Comparison of ENCODE assay signal across 9 mouse cellular contexts in genomic region chr13:21996840-21997185, GRCm38 (mm10). TPM values are rescaled to one million over a fixed set of nuclear protein-coding genes. Genes with fewer than 3 reads are reported as not detected.
A peak's percentile ranks its signal among the peaks of the same experiment; 100 is the strongest.
DNase-seq lines count a peak whose midpoint lies in the region; ATAC-seq and TF ChIP-seq lines count a peak whose summit lies in the region.
"Had no signal": no experiment of that assay in that cellular context is flagged by ENCODE, and none has a peak within 500 bp of the region (broad histone marks: within the 10 kb centered on the region; RNA-seq: fewer than 3 reads in every experiment).

No protein-coding gene starts in this region.

- H3K27me3 ChIP-seq in heart, embryonic 14.5 days (ENCODE audit: control insufficient read depth, insufficient read depth, low read length), result peaks cover 56% of the 10 kb centered on the region
- peaks cover 59% of the 10 kb centered on the region for H3K27me3 ChIP-seq in G1E (ENCODE audit: insufficient read depth, low read length)
- peaks cover 93% of the 10 kb centered on the region for H3K27me3 ChIP-seq in hindbrain, embryonic 13.5 days
- peaks cover 91% of the 10 kb centered on the region for H3K27me3 ChIP-seq in midbrain, embryonic 13.5 days

- no peak for DNase-seq in heart, postnatal 4 days
- DNase-seq in G1E (ENCODE audit: low spot score), result no peak
- DNase-seq in thymus, postnatal 4 days, result no peak
- DNase-seq in left cerebral cortex, adult 8-10 months (ENCODE audit: low spot score in 2 of 2), result no peak
- DNase-seq in thymus, adult 18-20 months, result no peak
- DNase-seq: thymus, adult 2 months had no signal

- peaks cover 7 to 18% of the 10 kb centered on the region in 2 experiments; a peak in 3 of 4 replicates for H3K4me1 ChIP-seq in heart, embryonic 14.5 days (ENCODE audit: control insufficient read depth in 2 of 2, insufficient read depth in 2 of 2, low read length in 2 of 2)
- peaks cover 37% of the 10 kb centered on the region for H3K4me1 ChIP-seq in G1E (ENCODE audit: insufficient read depth, low read depth, low read length)
- peaks cover 6% of the 10 kb centered on the region; the same call in 1 of the 2 replicates for H3K4me1 ChIP-seq in hindbrain, embryonic 13.5 days (replicated peaks)
- peaks cover 8% of the 10 kb centered on the region; the same call in 1 of the 2 replicates for H3K4me1 ChIP-seq in midbrain, embryonic 13.5 days (replicated peaks)

- no peak overlapping the region for H3K27ac ChIP-seq in heart, embryonic 14.5 days (replicated peaks in 1 of 2; ENCODE audit: control insufficient read depth in 1 of 2, insufficient read depth in 1 of 2, low read depth in 2 of 2, low read length in 2 of 2)
- H3K27ac ChIP-seq in hindbrain, embryonic 13.5 days, result no peak overlapping the region
- H3K27ac ChIP-seq in midbrain, embryonic 13.5 days, result no peak overlapping the region

- H3K4me2 ChIP-seq in heart, embryonic 14.5 days (ENCODE audit: low read length), result peak overlapping the region; percentile 77
- peak overlapping the region; percentile 4; the same call in 1 of the 2 replicates for H3K4me2 ChIP-seq in hindbrain, embryonic 13.5 days
- H3K4me2 ChIP-seq in midbrain, embryonic 13.5 days (replicated peaks), result peak overlapping the region; percentile 38

- no peaks in the 10 kb centered on the region for H3K9me3 ChIP-seq in heart, embryonic 14.5 days (ENCODE audit: control insufficient read depth, low read length)
- no peaks in the 10 kb centered on the region for H3K9me3 ChIP-seq in G1E (replicated peaks)
- no peaks in the 10 kb centered on the region for H3K9me3 ChIP-seq in hindbrain, embryonic 13.5 days
- no peaks in the 10 kb centered on the region for H3K9me3 ChIP-seq in midbrain, embryonic 13.5 days

- TF ChIP-seq CTCF in G1E (IDR thresholded peaks at IDR 0.05; ENCODE audit: low read depth, low read length), result no peak

- no peaks in the 10 kb centered on the region for H3K36me3 ChIP-seq in heart, embryonic 14.5 days (ENCODE audit: control insufficient read depth, insufficient read depth, low read length)
- H3K36me3 ChIP-seq in G1E (replicated peaks), result no peaks in the 10 kb centered on the region
- H3K36me3 ChIP-seq in hindbrain, embryonic 13.5 days, result no peaks in the 10 kb centered on the region
- no peaks in the 10 kb centered on the region for H3K36me3 ChIP-seq in midbrain, embryonic 13.5 days

- H3K4me3 ChIP-seq in heart, embryonic 14.5 days (ENCODE audit: control insufficient read depth in 1 of 2, insufficient read depth in 1 of 2, low read depth in 1 of 2, low read length in 2 of 2), result peak overlapping the region; percentile 44 to 49
- peak overlapping the region; percentile 36; the same call in 1 of the 2 replicates for H3K4me3 ChIP-seq in G1E (ENCODE audit: low read depth, low read length)
- H3K4me3 ChIP-seq in hindbrain, embryonic 13.5 days, result peak overlapping the region; percentile 18
- peak overlapping the region; percentile 17 for H3K4me3 ChIP-seq in midbrain, embryonic 13.5 days (replicated peaks)

- no peak overlapping the region for H3K9ac ChIP-seq in heart, embryonic 14.5 days (ENCODE audit: low read length)
- no peak overlapping the region for H3K9ac ChIP-seq in hindbrain, embryonic 13.5 days
- no peak overlapping the region for H3K9ac ChIP-seq in midbrain, embryonic 13.5 days (replicated peaks)

- 1% methylated on average over 13 of the region's 13 CpGs for WGBS in heart, embryonic 14.5 days
- under 1% methylated on average over 13 of the region's 13 CpGs for WGBS in hindbrain, embryonic 13.5 days
- WGBS in midbrain, embryonic 13.5 days, result 0% methylated on average over 13 of the region's 13 CpGs

- no peak for ATAC-seq in heart, embryonic 14.5 days (ENCODE audit: insufficient number of reproducible peaks, insufficient read depth, low FRiP score, low read depth)
- no peak for ATAC-seq in G1E (ENCODE audit: extremely low read depth, insufficient number of reproducible peaks, low FRiP score, poor library complexity, severe bottlenecking)
- no peak for ATAC-seq in hindbrain, embryonic 13.5 days (ENCODE audit: low FRiP score)
- ATAC-seq in midbrain, embryonic 13.5 days, result no peak

RNA-seq across cellular contexts. Expression of gene Prss16, which starts 12.7 kb away (rescaled TPM):
- 0.88 TPM in 1 of 2 replicates, not detected in the other for polyA plus RNA-seq in heart, embryonic 14.5 days (2014; fragmentation: Nextera tagmentation; extraction: Ambion mirVana)
- not detected for total RNA-seq in heart, postnatal 4 days (2021)
- total RNA-seq in G1E (2014; fragmentation: Nextera tagmentation) (not detected in 2 replicates), G1E (2017) (0.22 and 0.23 TPM in 2 replicates)
- polyA plus RNA-seq in G1E (2012), result 0.03 and 0.04 TPM in 2 replicates
- polyA plus RNA-seq in hindbrain, embryonic 13.5 days (2015; fragmentation: Nextera tagmentation; extraction: Ambion mirVana), result 0.12 and 0.14 TPM in 2 replicates
- polyA plus RNA-seq in midbrain, embryonic 13.5 days (2015; fragmentation: Nextera tagmentation; extraction: Ambion mirVana), result not detected in 2 replicates
- total RNA-seq in left cerebral cortex, adult 8-10 months (2022), result 1 to 10 TPM in 3 of 4 experiments, under 1 TPM in 1; 0.33 to 1.3 (median 1.0) TPM

RNA-seq across cellular contexts. Expression of gene Pom121l2, which starts 15.8 kb away (rescaled TPM):
- not detected in 2 replicates for polyA plus RNA-seq in heart, embryonic 14.5 days (2014; fragmentation: Nextera tagmentation; extraction: Ambion mirVana)
- total RNA-seq in heart, postnatal 4 days (2021), result not detected
- total RNA-seq in G1E (2014; fragmentation: Nextera tagmentation) (not detected in 2 replicates), G1E (2017) (not detected in 2 replicates)
- not detected in 2 replicates for polyA plus RNA-seq in G1E (2012)
- not detected in 2 replicates for polyA plus RNA-seq in hindbrain, embryonic 13.5 days (2015; fragmentation: Nextera tagmentation; extraction: Ambion mirVana)
- not detected in 2 replicates for polyA plus RNA-seq in midbrain, embryonic 13.5 days (2015; fragmentation: Nextera tagmentation; extraction: Ambion mirVana)
- not detected for total RNA-seq in left cerebral cortex, adult 8-10 months (2022)

RNA-seq across cellular contexts. Expression of gene Hist1h2ah, which starts 38.6 kb away (rescaled TPM):
- 2.9 and 6.8 TPM in 2 replicates for polyA plus RNA-seq in heart, embryonic 14.5 days (2014; fragmentation: Nextera tagmentation; extraction: Ambion mirVana)
- 100 to 1,000 TPM; 504 to 579 TPM for total RNA-seq in heart, postnatal 4 days (2021)
- total RNA-seq in G1E (2014; fragmentation: Nextera tagmentation), result 177 and 303 TPM in 2 replicates
- total RNA-seq in G1E (2017), result 2,043 and 4,016 TPM in 2 replicates
- polyA plus RNA-seq in G1E (2012), result 5,681 and 9,617 TPM in 2 replicates
- 1.9 TPM in 1 of 2 replicates, not detected in the other for polyA plus RNA-seq in hindbrain, embryonic 13.5 days (2015; fragmentation: Nextera tagmentation; extraction: Ambion mirVana)
- 6.2 TPM in 1 of 2 replicates, not detected in the other for polyA plus RNA-seq in midbrain, embryonic 13.5 days (2015; fragmentation: Nextera tagmentation; extraction: Ambion mirVana)
- total RNA-seq in left cerebral cortex, adult 8-10 months (2022), result 10 to 100 TPM in 3 of 4 experiments, not detected in 1; 15.3 to 27.1 (median 22.8) TPM

RNA-seq across cellular contexts. Expression of gene Hist1h2bk, which starts 38.9 kb away (rescaled TPM):
- 1.9 and 2.3 TPM in 2 replicates for polyA plus RNA-seq in heart, embryonic 14.5 days (2014; fragmentation: Nextera tagmentation; extraction: Ambion mirVana)
- total RNA-seq in heart, postnatal 4 days (2021), result 100 to 1,000 TPM; 416 to 424 TPM
- total RNA-seq in G1E (2014; fragmentation: Nextera tagmentation) (229 and 286 TPM in 2 replicates), G1E (2017) (1,693 and 2,296 TPM in 2 replicates)
- 11.8 and 30.4 TPM in 2 replicates for polyA plus RNA-seq in G1E (2012)
- 0.84 and 3.1 TPM in 2 replicates for polyA plus RNA-seq in hindbrain, embryonic 13.5 days (2015; fragmentation: Nextera tagmentation; extraction: Ambion mirVana)
- 4.0 and 5.5 TPM in 2 replicates for polyA plus RNA-seq in midbrain, embryonic 13.5 days (2015; fragmentation: Nextera tagmentation; extraction: Ambion mirVana)
- 10 to 100 TPM in 3 of 4 experiments, 1 to 10 TPM in 1; 3.0 to 13.9 (median 10.7) TPM for total RNA-seq in left cerebral cortex, adult 8-10 months (2022)

RNA-seq across cellular contexts. Expression of gene Hist1h4i, which starts 44.3 kb away (rescaled TPM):
- polyA plus RNA-seq in heart, embryonic 14.5 days (2014; fragmentation: Nextera tagmentation; extraction: Ambion mirVana), result 8.1 and 9.3 TPM in 2 replicates
- 100 to 1,000 TPM; 139 to 147 TPM for total RNA-seq in heart, postnatal 4 days (2021)
- total RNA-seq in G1E (2014; fragmentation: Nextera tagmentation) (26.2 and 52.2 TPM in 2 replicates), G1E (2017) (284 and 309 TPM in 2 replicates)
- 12.6 and 17.3 TPM in 2 replicates for polyA plus RNA-seq in G1E (2012)
- 12.2 and 12.9 TPM in 2 replicates for polyA plus RNA-seq in hindbrain, embryonic 13.5 days (2015; fragmentation: Nextera tagmentation; extraction: Ambion mirVana)
- 18.1 and 20.1 TPM in 2 replicates for polyA plus RNA-seq in midbrain, embryonic 13.5 days (2015; fragmentation: Nextera tagmentation; extraction: Ambion mirVana)
- 10 to 100 TPM; 62.0 to 71.0 (median 68.4) TPM for total RNA-seq in left cerebral cortex, adult 8-10 months (2022)

Comparison
In these comparisons a context has a peak if more than half of its experiments do, and no peak if none do; other contexts are left out.
1. H3K4me2 ChIP-seq: peak in every context shown above with its lines; median percentile 77 in heart, embryonic 14.5 days; 38 in midbrain, embryonic 13.5 days; 4 in hindbrain, embryonic 13.5 days.
2. RNA of gene Hist1h2ah, which starts 38.6 kb away (polyA plus RNA-seq): 5,681 to 9,617 TPM in G1E; 2.9 to 6.8 TPM in heart, embryonic 14.5 days, 1.9 TPM in hindbrain, embryonic 13.5 days and 6.2 TPM in midbrain, embryonic 13.5 days; every median in the first group is over 100 times any median in the second.
3. Peak in every context shown above with its lines, with median percentiles within 50 percentile points of each other: H3K4me3 ChIP-seq.